Mouse (Mus musculus) G1E (cell line): Measurements from ENCODE around the gene Mef2d. TPM values are rescaled to one million over a fixed set of nuclear protein-coding genes. Genes with fewer than 3 reads are reported as not detected.

Experiments
- ATAC-seq: 2 replicates; pipeline ENCODE4 v1.8.0; 2016; ENCODE audit warnings: mild to moderate bottlenecking; ENCODE audit not compliant: insufficient number of reproducible peaks, poor library complexity, low FRiP score, severe bottlenecking; ENCODE audit errors: extremely low read depth
- DNase-seq: peaks from one replicate; pipeline ENCODE4 v3.0.0; 2012; ENCODE audit warnings: low spot score
- H3K27me3 ChIP-seq: 2 replicates; pipeline ENCODE4 v1.6.1; 2012; ENCODE audit warnings: mild to moderate bottlenecking, low read length, inconsistent platforms; ENCODE audit not compliant: insufficient read depth
- H3K36me3 ChIP-seq: replicated peaks from 2 replicates; pipeline ENCODE3; 2012; ENCODE audit warnings: mild to moderate bottlenecking, inconsistent platforms
- H3K4me1 ChIP-seq: 2 replicates; pipeline ENCODE4 v1.6.1; 2012; ENCODE audit warnings: low read depth, low read length, inconsistent platforms, mixed read lengths; ENCODE audit not compliant: insufficient read depth
- H3K4me3 ChIP-seq: 2 replicates; pipeline ENCODE4 v1.5.1; 2012; ENCODE audit warnings: low read depth, mild to moderate bottlenecking, inconsistent platforms, low read length, moderate library complexity, mixed read lengths
- H3K9me3 ChIP-seq: replicated peaks from 2 replicates; pipeline ENCODE4 v1.6.1; 2012; ENCODE audit warnings: inconsistent platforms
- CTCF ChIP-seq: IDR thresholded peaks from 2 replicates; pipeline ENCODE4 v1.5.1; 2012; ENCODE audit warnings: low read depth, low read length, inconsistent platforms, mixed read lengths
- GATA1 ChIP-seq: IDR thresholded peaks from 2 replicates; pipeline ENCODE4 v1.6.1; 2012; ENCODE audit warnings: borderline replicate concordance, low read length, inconsistent platforms, mixed read lengths
- GATA2 ChIP-seq: IDR thresholded peaks from 2 replicates; pipeline ENCODE4 v1.6.1; 2012; ENCODE audit warnings: low read depth, low read length, inconsistent platforms, borderline replicate concordance
- POLR2AphosphoS5 ChIP-seq: IDR thresholded peaks from 2 replicates; pipeline ENCODE4 v1.6.1; 2012; ENCODE audit warnings: low read depth, low read length, inconsistent platforms; ENCODE audit not compliant: insufficient replicate concordance
- TAL1 ChIP-seq: conservative IDR thresholded peaks from 2 replicates; pipeline ENCODE4 v1.6.1; 2012; ENCODE audit warnings: low read depth, low read length, inconsistent platforms, mixed read lengths
- polyA plus RNA-seq: library from polyadenylated mRNA; stranded (reverse); fragments of >175 nt; gene quantifications from 2 replicates; pipeline ENCODE4 v1.2.3, GENCODE M21; 2012
- total RNA-seq, 2 experiments: library from RNA; stranded (forward) in 1 of 2; stranded (reverse) in 1 of 2; fragments of 200-1000 nt in 1 of 2; fragments of >200 nt in 1 of 2; fragmentation: Nextera tagmentation in 1 of 2; gene quantifications; 2 replicates each; pipeline ENCODE4 v1.2.3; 2014 to 2017

The Mef2d gene
- total and polyA plus RNA-seq, 3 experiments, result 15.4 to 133 (median 125) TPM

GRCm38 (mm10) chr3:88126181-88126580 is 16.0 kb upstream of the Mef2d start:
- Histone ChIP-seq H3K36me3 (peaks cover 6% of the 10 kb centered on the region), H3K4me1 (peaks cover 6% of the 10 kb centered on the region), H3K9me3 (no peaks in the 10 kb centered on the region), H3K4me3 (no peak overlapping the region), H3K27me3 (peaks cover 5% of the 10 kb centered on the region; the same call in 1 of the 2 replicates)
- ATAC-seq (no peak), DNase-seq (no peak)
- TF ChIP-seq GATA1 (no peak), TAL1 (no peak), GATA2 (no peak), CTCF (no peak), POLR2AphosphoS5 (no peak)

DNA sequence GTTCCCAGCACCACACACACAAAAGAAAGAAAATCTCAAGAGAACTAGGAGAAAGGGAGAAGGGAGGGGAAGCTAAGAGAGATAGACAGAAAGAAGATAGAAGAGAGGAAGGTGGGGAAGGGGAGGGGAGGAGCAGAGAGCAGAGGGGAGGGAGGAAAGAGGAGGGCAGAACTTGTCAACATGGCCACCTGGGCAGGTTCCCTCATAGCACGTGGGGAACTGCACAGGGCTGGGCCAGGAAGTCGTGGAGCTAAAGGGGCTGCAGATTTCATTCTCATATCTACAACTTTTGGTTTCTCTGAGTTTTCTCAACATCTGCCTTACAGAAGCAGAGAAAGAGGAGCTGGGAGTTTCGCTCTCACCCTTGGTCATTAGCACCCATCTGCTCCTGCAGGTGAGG is 14.5 kb upstream of the Mef2d start:
- TF ChIP-seq TAL1, result no peak
- no peak for TF ChIP-seq CTCF
- no peak for TF ChIP-seq GATA2
- no peak for TF ChIP-seq POLR2AphosphoS5
- TF ChIP-seq GATA1, result no peak
- H3K36me3 ChIP-seq, result no peaks in the 10 kb centered on the region
- no peak for DNase-seq

DNA sequence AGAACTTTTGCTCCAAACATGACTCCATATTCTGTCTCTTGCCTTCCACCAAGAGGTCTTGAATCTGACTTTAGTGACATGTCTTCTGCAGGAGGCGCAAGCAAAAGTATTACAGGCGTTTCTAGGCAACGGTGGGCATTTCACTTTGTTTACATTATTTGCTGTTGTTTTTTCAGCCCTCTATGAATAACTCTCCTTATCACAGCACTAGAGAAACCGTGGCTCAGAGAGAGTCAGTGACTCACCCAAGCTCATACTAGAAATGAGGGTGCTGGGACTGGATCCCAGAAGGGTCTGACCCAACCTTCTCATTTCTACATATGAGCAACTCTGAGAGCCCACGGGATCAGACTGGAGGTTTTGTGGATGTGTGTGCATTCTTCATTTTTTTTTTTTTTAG is 14.1 kb upstream of the Mef2d start:
- ATAC-seq (no peak), DNase-seq (no peak)
- H3K9me3 ChIP-seq, result no peaks in the 10 kb centered on the region
- no peaks in the 10 kb centered on the region for H3K36me3 ChIP-seq
- H3K4me1 ChIP-seq, result peaks cover 9% of the 10 kb centered on the region
- no peak overlapping the region for H3K4me3 ChIP-seq
- TF ChIP-seq POLR2AphosphoS5 (no peak), CTCF (no peak)
- peaks cover 18% of the 10 kb centered on the region; the same call in 1 of the 2 replicates for H3K27me3 ChIP-seq

More for the DNA sequence above, 14.5 kb upstream of the Mef2d start:
- Histone ChIP-seq H3K4me1 (peaks cover 9% of the 10 kb centered on the region), H3K27me3 (peaks cover 15% of the 10 kb centered on the region; the same call in 1 of the 2 replicates), H3K9me3 (no peaks in the 10 kb centered on the region), H3K4me3 (no peak overlapping the region)
- no peak for ATAC-seq

DNA sequence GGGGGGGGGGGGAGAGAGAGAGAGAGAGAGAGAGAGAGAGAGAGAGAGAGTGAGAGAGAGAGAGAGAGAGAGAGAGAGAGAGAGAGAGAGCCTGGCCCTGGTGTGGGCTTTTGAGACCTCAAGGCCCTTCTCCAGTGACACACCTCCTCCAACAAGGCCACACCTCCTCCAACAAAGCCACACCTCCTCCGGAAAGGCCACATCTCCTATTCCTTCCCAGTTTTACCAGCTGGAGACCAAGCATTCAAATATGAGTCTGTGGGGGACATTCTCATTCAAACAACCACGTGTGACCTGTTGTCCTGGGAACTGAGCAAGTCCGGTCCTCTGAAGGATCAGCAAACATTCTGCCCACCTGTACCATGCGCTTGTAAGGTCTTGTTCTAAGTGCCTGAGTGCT is 13.2 kb upstream of the Mef2d start:
- Histone ChIP-seq H3K36me3 (no peaks in the 10 kb centered on the region), H3K4me1 (peaks cover 16% of the 10 kb centered on the region), H3K27me3 (peaks cover 24% of the 10 kb centered on the region), H3K4me3 (no peak overlapping the region), H3K9me3 (no peaks in the 10 kb centered on the region)
- TF ChIP-seq CTCF, result no peak
- no peak for TF ChIP-seq POLR2AphosphoS5
- no peak for TF ChIP-seq GATA1
- TF ChIP-seq GATA2, result no peak
- no peak for TF ChIP-seq TAL1
- no peak for ATAC-seq
- no peak for DNase-seq

DNA sequence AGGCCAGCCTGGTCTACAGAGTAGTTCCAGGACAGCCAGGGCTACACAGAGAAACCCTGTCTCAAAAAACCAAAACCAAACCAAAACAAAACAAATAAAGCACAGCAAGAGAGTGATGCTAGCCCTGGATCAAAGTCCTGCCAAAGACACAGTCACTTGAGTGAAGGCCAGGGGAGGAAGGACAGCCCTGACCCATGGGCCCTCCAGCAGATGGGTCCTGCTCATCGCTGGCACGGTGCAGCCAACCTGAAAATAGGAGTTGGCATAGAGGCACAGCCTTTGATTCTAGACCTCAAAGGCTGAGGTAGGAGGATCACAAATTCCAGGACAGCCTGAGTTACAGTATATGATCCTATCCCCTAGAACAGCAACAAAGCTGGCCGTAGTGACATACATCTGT is 11.1 kb upstream of the Mef2d start:
- Histone ChIP-seq H3K36me3 (no peaks in the 10 kb centered on the region), H3K4me3 (no peak overlapping the region), H3K9me3 (no peaks in the 10 kb centered on the region), H3K4me1 (peaks cover 16% of the 10 kb centered on the region), H3K27me3 (peaks cover 24% of the 10 kb centered on the region)
- DNase-seq, result no peak
- TF ChIP-seq POLR2AphosphoS5, result no peak
- no peak for TF ChIP-seq CTCF
- ATAC-seq, result no peak

DNA sequence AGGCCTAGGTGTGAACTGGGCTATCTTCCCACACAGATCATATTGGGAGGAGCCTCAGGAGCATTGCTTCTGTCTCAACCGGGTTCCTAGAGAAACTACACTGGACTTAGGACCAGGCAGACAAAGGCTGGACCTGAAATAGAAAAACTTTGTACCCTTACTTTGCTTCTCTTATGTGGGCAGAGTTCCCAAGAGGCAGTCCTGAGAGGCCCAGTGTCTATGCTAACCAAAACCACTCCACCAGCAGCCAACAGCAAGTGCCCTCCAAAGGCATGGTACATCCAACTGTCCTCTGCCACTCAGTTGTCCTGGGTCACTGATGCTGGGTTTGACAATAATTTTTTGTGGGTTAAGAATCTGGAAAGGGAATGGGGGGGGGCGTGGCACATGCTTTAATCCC is 9.7 kb upstream of the Mef2d start:
- no peaks in the 10 kb centered on the region for H3K9me3 ChIP-seq
- no peaks in the 10 kb centered on the region for H3K36me3 ChIP-seq
- H3K4me1 ChIP-seq, result peaks cover 20% of the 10 kb centered on the region
- TF ChIP-seq GATA2 (no peak), POLR2AphosphoS5 (no peak), GATA1 (no peak), TAL1 (no peak), CTCF (no peak)
- DNase-seq (no peak), ATAC-seq (no peak)
- peaks cover 24% of the 10 kb centered on the region for H3K27me3 ChIP-seq
- H3K4me3 ChIP-seq, result no peak overlapping the region

DNA sequence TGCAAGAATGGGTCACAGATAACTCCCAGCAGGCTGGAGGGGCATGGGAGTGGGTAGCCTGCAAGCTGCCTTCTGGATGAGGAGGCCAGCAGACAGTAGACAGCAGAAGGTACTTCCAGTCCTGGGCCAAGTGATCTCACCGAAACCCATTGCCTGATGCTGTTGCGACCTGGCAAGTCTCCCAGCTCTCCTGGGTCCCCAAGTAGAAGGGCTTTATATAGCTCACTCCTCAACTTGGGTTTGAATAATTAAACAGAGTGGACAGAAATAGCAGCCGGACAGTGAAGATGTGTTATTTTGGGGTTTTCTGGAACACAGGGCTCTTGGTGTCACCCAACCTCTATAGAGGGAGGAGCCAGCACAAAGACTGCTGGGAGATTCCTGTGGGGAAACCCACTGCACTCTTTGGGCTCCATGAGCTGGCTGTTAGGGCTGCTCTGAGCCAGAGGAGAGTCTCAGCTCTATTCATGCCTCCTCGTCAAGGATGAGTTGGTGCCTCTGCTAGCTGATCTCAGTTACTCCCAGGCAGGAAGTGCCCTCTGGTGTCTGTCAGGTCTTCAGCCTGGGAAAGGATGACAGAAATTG is 8.9 kb upstream of the Mef2d start:
- H3K4me1 ChIP-seq, result peaks cover 23% of the 10 kb centered on the region
- DNase-seq (no peak), ATAC-seq (no peak)
- H3K9me3 ChIP-seq, result no peaks in the 10 kb centered on the region
- H3K4me3 ChIP-seq, result no peak overlapping the region
- TF ChIP-seq GATA2 (no peak), POLR2AphosphoS5 (no peak), TAL1 (no peak), GATA1 (no peak), CTCF (no peak)
- H3K27me3 ChIP-seq, result peaks cover 24% of the 10 kb centered on the region
- H3K36me3 ChIP-seq, result no peaks in the 10 kb centered on the region
